In the genomic region with DNA sequence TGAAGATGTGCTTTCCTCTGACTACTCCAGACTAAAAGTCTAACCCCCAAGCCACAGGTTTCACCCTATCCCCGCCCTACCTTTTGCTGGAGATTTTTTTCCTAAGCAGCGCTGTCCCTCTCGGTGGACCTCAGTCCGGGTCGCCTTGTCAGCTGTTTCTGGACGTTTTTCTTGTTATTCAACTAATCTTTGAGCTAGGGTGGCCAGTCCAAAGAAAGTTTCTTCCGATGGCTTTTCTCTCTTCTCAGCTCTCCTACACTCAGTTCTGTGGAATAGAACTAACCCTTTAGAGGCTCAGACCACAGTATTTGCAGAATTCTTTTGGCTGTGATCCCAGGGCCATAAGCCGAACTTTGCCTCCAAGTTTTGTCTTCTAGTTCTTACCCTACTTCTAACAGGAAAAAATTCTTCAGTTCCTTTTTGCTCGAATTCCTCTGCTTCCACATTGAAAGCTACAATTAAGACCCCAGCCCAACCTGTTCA, we compare ENCODE assay signal across 12 mouse cellular contexts. TPM values are rescaled to one million over a fixed set of nuclear protein-coding genes. Genes with fewer than 3 reads are reported as not detected.
DNase-seq lines count a peak whose midpoint lies in the region; ATAC-seq and TF ChIP-seq lines count a peak whose summit lies in the region.
"Had no signal": no experiment of that assay in that cellular context is flagged by ENCODE, and none has a peak within 500 bp of the region (broad histone marks: within the 10 kb centered on the region; RNA-seq: fewer than 3 reads in every experiment).

No protein-coding gene starts in this region.

- no peak for TF ChIP-seq CTCF in intestine, postnatal 0 days (IDR thresholded peaks at IDR 0.05; ENCODE audit: low read depth)

- no peak overlapping the region for H3K27ac ChIP-seq in intestine, embryonic 16.5 days (ENCODE audit: low read length)
- H3K27ac ChIP-seq in intestine, postnatal 0 days (ENCODE audit: low read depth, low read length), result no peak overlapping the region
- no peak overlapping the region for H3K27ac ChIP-seq in embryonic facial prominence, embryonic 12.5 days
- H3K27ac ChIP-seq in limb, embryonic 11.5 days (replicated peaks; ENCODE audit: low read depth, low read length), result no peak overlapping the region
- H3K27ac ChIP-seq: liver, embryonic 12.5 days had no signal

- peaks cover 25% of the 10 kb centered on the region for H3K4me1 ChIP-seq in intestine, embryonic 16.5 days (ENCODE audit: control insufficient read depth, insufficient read depth, low read length)
- H3K4me1 ChIP-seq in intestine, postnatal 0 days (replicated peaks; ENCODE audit: control insufficient read depth, insufficient read depth, low read length), result no peaks in the 10 kb centered on the region
- peaks cover 35% of the 10 kb centered on the region for H3K4me1 ChIP-seq in embryonic facial prominence, embryonic 12.5 days
- peaks cover 22% of the 10 kb centered on the region for H3K4me1 ChIP-seq in limb, embryonic 11.5 days (ENCODE audit: control insufficient read depth, insufficient read depth, low read length)

- no peak overlapping the region for H3K9ac ChIP-seq in intestine, embryonic 16.5 days (ENCODE audit: low read depth, low read length)
- no peak overlapping the region for H3K9ac ChIP-seq in intestine, postnatal 0 days (ENCODE audit: low read depth, low read length)
- H3K9ac ChIP-seq in embryonic facial prominence, embryonic 12.5 days, result no peak overlapping the region
- H3K9ac ChIP-seq in limb, embryonic 11.5 days (ENCODE audit: low read length), result no peak overlapping the region
- H3K9ac ChIP-seq: liver, embryonic 12.5 days had no signal

- peaks cover 7% of the 10 kb centered on the region; the same call in 1 of the 2 replicates for H3K9me3 ChIP-seq in intestine, embryonic 16.5 days (ENCODE audit: control insufficient read depth, low read length)
- no peaks in the 10 kb centered on the region for H3K9me3 ChIP-seq in intestine, postnatal 0 days (ENCODE audit: control insufficient read depth)
- H3K9me3 ChIP-seq in embryonic facial prominence, embryonic 12.5 days, result no peaks in the 10 kb centered on the region
- no peaks in the 10 kb centered on the region for H3K9me3 ChIP-seq in limb, embryonic 11.5 days (ENCODE audit: control insufficient read depth, low read length)
- H3K9me3 ChIP-seq: liver, embryonic 12.5 days had no signal

- no peak overlapping the region for H3K4me2 ChIP-seq in intestine, embryonic 16.5 days (ENCODE audit: low read depth, low read length)
- H3K4me2 ChIP-seq in intestine, postnatal 0 days (replicated peaks; ENCODE audit: low read depth), result no peak overlapping the region
- H3K4me2 ChIP-seq in embryonic facial prominence, embryonic 12.5 days (replicated peaks), result peak overlapping the region; percentile 60; the same call in 1 of the 2 replicates
- peak overlapping the region; percentile 47 for H3K4me2 ChIP-seq in limb, embryonic 11.5 days (ENCODE audit: low read depth, severe bottlenecking)

- peak overlapping the region; percentile 37; the same call in 1 of the 2 replicates for H3K4me3 ChIP-seq in intestine, embryonic 16.5 days (ENCODE audit: low read length)
- H3K4me3 ChIP-seq in intestine, postnatal 0 days (ENCODE audit: low read depth, low read length), result no peak overlapping the region; the same call in 1 of the 2 replicates
- peak overlapping the region; percentile 44 for H3K4me3 ChIP-seq in embryonic facial prominence, embryonic 12.5 days
- peak overlapping the region; percentile 32; the same call in 1 of the 2 replicates for H3K4me3 ChIP-seq in limb, embryonic 11.5 days (ENCODE audit: low read depth, low read length)

- DNase-seq in NIH3T3 (ENCODE audit: low read depth), result peak; percentile 14
- peak; percentile 24 for DNase-seq in limb, embryonic 11.5 days (ENCODE audit: low spot score)
- no peak for DNase-seq in frontal cortex, adult 2 months (ENCODE audit: extremely low spot score in 1 of 2, low spot score in 1 of 2)
- no peak for DNase-seq in left cerebral cortex, adult 9 months (ENCODE audit: low spot score in 2 of 2)
- DNase-seq in frontal cortex, postnatal 14 days (ENCODE audit: low spot score in 2 of 2), result no peak
- DNase-seq: thymus, postnatal 4 days had no signal

- no peaks in the 10 kb centered on the region for H3K36me3 ChIP-seq in intestine, embryonic 16.5 days (ENCODE audit: control insufficient read depth, insufficient read depth, low read length)
- H3K36me3 ChIP-seq in intestine, postnatal 0 days (ENCODE audit: control insufficient read depth, insufficient read depth), result no peaks in the 10 kb centered on the region
- no peaks in the 10 kb centered on the region for H3K36me3 ChIP-seq in embryonic facial prominence, embryonic 12.5 days
- no peaks in the 10 kb centered on the region for H3K36me3 ChIP-seq in limb, embryonic 11.5 days (ENCODE audit: control insufficient read depth, insufficient read depth, low read length)
- H3K36me3 ChIP-seq: liver, embryonic 12.5 days had no signal

- WGBS in intestine, embryonic 16.5 days, result 5% methylated on average over 9 of the region's 9 CpGs
- WGBS in intestine, postnatal 0 days, result 5% methylated on average over 9 of the region's 9 CpGs
- WGBS in embryonic facial prominence, embryonic 12.5 days, result 2% methylated on average over 9 of the region's 9 CpGs
- WGBS in limb, embryonic 11.5 days, result 2% methylated on average over 9 of the region's 9 CpGs

- ATAC-seq in intestine, embryonic 16.5 days, result no peak
- ATAC-seq in intestine, postnatal 0 days, result no peak
- no peak for ATAC-seq in embryonic facial prominence, embryonic 12.5 days (ENCODE audit: insufficient number of reproducible peaks, insufficient read depth, low FRiP score, low TSS enrichment)
- ATAC-seq in limb, embryonic 11.5 days (ENCODE audit: insufficient number of reproducible peaks, low FRiP score, low TSS enrichment, low read depth), result no peak

- peaks cover 96% of the 10 kb centered on the region for H3K27me3 ChIP-seq in intestine, embryonic 16.5 days (replicated peaks; ENCODE audit: control insufficient read depth, insufficient read depth, low read length)
- H3K27me3 ChIP-seq in intestine, postnatal 0 days (replicated peaks; ENCODE audit: control insufficient read depth, insufficient read depth, low read length), result peaks cover 98% of the 10 kb centered on the region
- peaks cover 86% of the 10 kb centered on the region for H3K27me3 ChIP-seq in embryonic facial prominence, embryonic 12.5 days
- peaks cover 95% of the 10 kb centered on the region for H3K27me3 ChIP-seq in limb, embryonic 11.5 days (ENCODE audit: control insufficient read depth, insufficient read depth, low read length)
- H3K27me3 ChIP-seq: CH12.LX had no signal

RNA-seq across cellular contexts. Expression of gene Dmrta2, which starts 1.0 kb away (rescaled TPM):
- polyA plus RNA-seq in intestine, embryonic 16.5 days (2015; fragmentation: Nextera tagmentation; extraction: Ambion mirVana), result 0.07 TPM in 1 of 2 replicates, not detected in the other
- not detected in 2 replicates for polyA plus RNA-seq in intestine, postnatal 0 days (2015; fragmentation: Nextera tagmentation; extraction: Ambion mirVana)
- polyA plus RNA-seq in embryonic facial prominence, embryonic 12.5 days (2016; fragmentation: Nextera tagmentation; extraction: Ambion mirVana), result 1.2 and 1.4 TPM in 2 replicates
- 0.38 and 0.40 TPM in 2 replicates for polyA plus RNA-seq in limb, embryonic 11.5 days (2014; fragmentation: Nextera tagmentation; extraction: Ambion mirVana)
- 3.1 and 3.3 TPM in 2 replicates for polyA plus RNA-seq in frontal cortex, adult 2 months (2012; rRNA removed)
- polyA plus RNA-seq: heart, embryonic 14.5 days had no signal

Comparison
In these comparisons a context has a peak if more than half of its experiments do, and no peak if none do; other contexts are left out.
1. H3K4me2 ChIP-seq: peak in embryonic facial prominence, embryonic 12.5 days (single experiment) and limb, embryonic 11.5 days (single experiment); none in intestine, embryonic 16.5 days (single experiment) and intestine, postnatal 0 days (single experiment).
2. DNase-seq: peak in NIH3T3 (single experiment) and limb, embryonic 11.5 days (single experiment); none in frontal cortex, adult 2 months (0 of 2), left cerebral cortex, adult 9 months (0 of 2) and frontal cortex, postnatal 14 days (0 of 2).